Mouse (Mus musculus): ENCODE data around the gene Lima1.

Lima1 gene

DNA sequence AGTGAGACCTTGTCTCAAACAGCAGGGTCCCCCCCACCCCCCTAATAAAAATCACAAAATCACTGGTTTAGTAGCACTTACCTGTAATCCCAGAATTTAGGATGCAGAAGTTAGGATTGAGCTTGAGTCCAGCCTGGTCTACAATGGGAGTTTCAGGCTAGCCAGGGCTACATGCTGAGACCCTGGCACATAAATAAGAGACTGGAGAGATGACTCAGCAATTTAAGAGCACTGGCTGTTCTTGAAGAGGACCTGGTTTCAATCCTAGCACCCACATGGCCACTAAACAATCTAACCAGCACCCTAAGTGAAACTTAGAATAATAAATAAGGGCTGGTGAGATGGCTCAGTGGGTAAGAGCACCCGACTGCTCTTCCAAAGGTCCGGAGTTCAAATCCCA lies 144.1 kb downstream of the Lima1 start:
- DNase-seq = no peak

DNA sequence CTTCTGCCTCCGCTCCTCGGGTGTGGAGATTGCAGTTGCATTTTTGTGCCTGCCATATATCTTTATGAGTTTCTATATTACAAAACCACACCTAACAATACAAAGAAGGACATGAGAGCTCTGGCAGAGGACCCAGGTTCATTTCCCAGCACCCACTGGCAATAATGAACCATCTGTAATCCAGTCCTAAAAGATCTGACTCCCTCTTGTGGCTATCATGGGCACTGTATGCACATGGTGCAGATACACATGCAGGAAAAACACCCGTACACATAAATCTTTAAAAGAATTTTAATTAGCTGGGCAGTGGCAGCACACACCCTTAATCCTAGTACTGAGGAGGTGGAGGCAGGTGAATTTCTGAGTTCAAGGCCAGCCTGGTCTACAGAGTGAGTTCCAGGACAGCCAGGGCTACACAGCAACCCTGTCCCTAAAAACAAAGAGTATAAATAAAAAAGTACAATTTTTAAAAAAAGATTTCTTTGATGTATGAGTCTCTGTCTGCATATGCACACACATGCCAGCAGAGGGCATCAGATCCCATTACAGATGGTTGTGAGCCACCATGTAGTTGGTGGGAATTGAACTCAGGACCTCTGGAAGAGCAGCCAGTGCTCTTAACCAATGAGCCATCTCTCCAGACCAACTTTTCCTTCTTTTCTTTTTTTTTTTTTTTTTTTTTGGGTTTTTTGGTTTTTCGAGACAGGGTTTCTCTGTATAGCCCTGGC lies 146.0 kb downstream of the Lima1 start:
- no peak for DNase-seq

Measured in lung, postnatal 4 days (tissue).